ENCODE assay signal across 13 mouse cellular contexts in genomic region chr15:27926941-27927340, GRCm38 (mm10).
A peak's percentile ranks its signal among the peaks of the same experiment; 100 is the strongest.
DNase-seq lines count a peak whose midpoint lies in the region; ATAC-seq and TF ChIP-seq lines count a peak whose summit lies in the region.
"Had no signal": no experiment of that assay in that cellular context is flagged by ENCODE, and none has a peak within 500 bp of the region (broad histone marks: within the 10 kb centered on the region; RNA-seq: fewer than 3 reads in every experiment).

No protein-coding gene starts in this region.

- no peaks in the 10 kb centered on the region for H3K36me3 ChIP-seq in heart, embryonic 16.5 days (ENCODE audit: control insufficient read depth, insufficient read depth)
- no peaks in the 10 kb centered on the region for H3K36me3 ChIP-seq in forebrain, embryonic 16.5 days (ENCODE audit: control insufficient read depth, insufficient read depth)
- H3K36me3 ChIP-seq: limb, embryonic 12.5 days; lung, embryonic 15.5 days had no signal

- no peak overlapping the region for H3K9ac ChIP-seq in heart, embryonic 16.5 days (ENCODE audit: low read length)
- no peak overlapping the region for H3K9ac ChIP-seq in forebrain, embryonic 16.5 days (replicated peaks; ENCODE audit: low read depth, low read length)
- H3K9ac ChIP-seq: limb, embryonic 12.5 days; lung, embryonic 15.5 days had no signal

- H3K27ac ChIP-seq in heart, embryonic 16.5 days (ENCODE audit: low read length): no peak overlapping the region; the same call in 1 of the 2 replicates
- H3K27ac ChIP-seq in forebrain, embryonic 16.5 days (ENCODE audit: low read length): no peak overlapping the region
- H3K27ac ChIP-seq: limb, embryonic 12.5 days; lung, embryonic 15.5 days had no signal

- WGBS in heart, embryonic 16.5 days: 60% methylated on average over 18 of the region's 18 CpGs
- WGBS in lung, adult 2 months: 61% methylated on average over 18 of the region's 18 CpGs
- 66% methylated on average over 18 of the region's 18 CpGs for WGBS in forebrain, embryonic 16.5 days

- TF ChIP-seq CTCF in lung, adult 2 months (IDR thresholded peaks at IDR 0.05; ENCODE audit: insufficient read depth, low read length): no peak

- H3K4me3 ChIP-seq in heart, embryonic 16.5 days (ENCODE audit: low read length): no peak overlapping the region
- no peak overlapping the region for H3K4me3 ChIP-seq in lung, adult 2 months (replicated peaks; ENCODE audit: extremely low read depth, low read depth, low read length)
- H3K4me3 ChIP-seq in forebrain, embryonic 16.5 days (replicated peaks; ENCODE audit: low read length): no peak overlapping the region
- H3K4me3 ChIP-seq: limb, embryonic 12.5 days; lung, embryonic 15.5 days had no signal

- peaks cover 43% of the 10 kb centered on the region for H3K4me1 ChIP-seq in heart, embryonic 16.5 days (ENCODE audit: control insufficient read depth, insufficient read depth, low read length)
- peaks cover 14% of the 10 kb centered on the region for H3K4me1 ChIP-seq in lung, adult 2 months (ENCODE audit: control insufficient read depth, insufficient read depth, low read length)
- H3K4me1 ChIP-seq in forebrain, embryonic 16.5 days (replicated peaks; ENCODE audit: control insufficient read depth, insufficient read depth, low read length): peaks cover 35% of the 10 kb centered on the region

- intact Hi-C loops in heart, postnatal 25 days (cut with DNase I): loop anchor here (5.0 kb wide), 1 partner anchor 55 kb away; no protein-coding TSS in a partner anchor

- H3K27me3 ChIP-seq in heart, embryonic 16.5 days (ENCODE audit: control insufficient read depth, insufficient read depth, low read length): no peaks in the 10 kb centered on the region
- no peaks in the 10 kb centered on the region for H3K27me3 ChIP-seq in forebrain, embryonic 16.5 days (replicated peaks; ENCODE audit: control insufficient read depth, insufficient read depth, low read length)
- H3K27me3 ChIP-seq: limb, embryonic 12.5 days; lung, embryonic 15.5 days had no signal

- peak; percentile 10; the same call in 1 of the 2 replicates for ATAC-seq in heart, embryonic 16.5 days (replicated peaks; ENCODE audit: extremely low read depth, insufficient read depth, low FRiP score)
- peak; percentile 63 for ATAC-seq in CD4-positive, CD25-positive, alpha-beta regulatory T cell, adult 4 months
- peak; percentile 67 for ATAC-seq in inflammation-experienced regulatory T-cells, adult 6 months
- ATAC-seq in forebrain, embryonic 16.5 days: no peak

- H3K9me3 ChIP-seq in heart, embryonic 16.5 days (replicated peaks; ENCODE audit: control insufficient read depth, low read length): no peaks in the 10 kb centered on the region
- H3K9me3 ChIP-seq in forebrain, embryonic 16.5 days (ENCODE audit: control insufficient read depth, low read length): no peaks in the 10 kb centered on the region
- H3K9me3 ChIP-seq: limb, embryonic 12.5 days; lung, embryonic 15.5 days; megakaryocyte, embryonic 14.5 days had no signal

- no peak for TF ChIP-seq POLR2A in lung, adult 2 months (IDR thresholded peaks at IDR 0.05; ENCODE audit: borderline replicate concordance, extremely low read depth, low read depth, low read length)

- no peak for DNase-seq in heart, postnatal 25 days (ENCODE audit: low spot score)
- DNase-seq in thymus, postnatal 0 days (ENCODE audit: low spot score): peak; percentile 60
- DNase-seq in lung, adult 2 months: no peak
- no peak for DNase-seq in adrenal gland, adult 18-20 months (ENCODE audit: low spot score in 2 of 2)
- DNase-seq: adrenal gland, postnatal 14 days; kidney, adult 9 months had no signal

- H3K4me2 ChIP-seq in heart, embryonic 16.5 days (ENCODE audit: low read depth, low read length): no peak overlapping the region
- no peak overlapping the region for H3K4me2 ChIP-seq in forebrain, embryonic 16.5 days (ENCODE audit: low read length)
- H3K4me2 ChIP-seq: lung, embryonic 15.5 days had no signal
